Mouse (Mus musculus): ENCODE measurements around the gene Ndrg3.
"Not testable (repeated sequence)": the region's sequence is repeated elsewhere in the genome, so short reads cannot be mapped to it uniquely, and the experiment has no call there.

Gene Ndrg3

GRCm38 (mm10) chr2:156933426-156933825 is 58.4 kb downstream of the Ndrg3 start:
- DNase-seq, result no peak

DNA sequence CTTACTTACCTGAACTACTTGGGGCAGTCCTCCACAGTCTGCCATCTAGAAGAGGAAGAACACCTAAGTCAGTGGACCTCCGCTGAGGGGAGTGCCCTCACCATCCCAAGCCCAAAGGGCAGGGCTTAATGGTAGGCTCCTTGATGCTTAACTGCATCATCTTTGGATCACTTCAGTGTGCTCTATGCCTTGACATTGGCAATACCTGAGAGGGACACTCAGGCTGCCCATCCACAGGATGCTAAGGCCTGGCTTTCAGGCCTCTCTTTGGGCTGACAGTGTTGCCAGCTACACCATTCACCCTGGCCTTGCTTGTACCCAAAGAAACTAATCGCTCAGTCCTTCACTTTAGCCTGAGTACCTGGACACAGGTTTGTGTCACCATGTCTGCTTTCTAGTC is 60.4 kb downstream of the Ndrg3 start:
- DNase-seq, result no peak

GRCm38 (mm10) chr2:156930549-156930948 is 61.3 kb downstream of the Ndrg3 start:
- no peak for DNase-seq

DNA sequence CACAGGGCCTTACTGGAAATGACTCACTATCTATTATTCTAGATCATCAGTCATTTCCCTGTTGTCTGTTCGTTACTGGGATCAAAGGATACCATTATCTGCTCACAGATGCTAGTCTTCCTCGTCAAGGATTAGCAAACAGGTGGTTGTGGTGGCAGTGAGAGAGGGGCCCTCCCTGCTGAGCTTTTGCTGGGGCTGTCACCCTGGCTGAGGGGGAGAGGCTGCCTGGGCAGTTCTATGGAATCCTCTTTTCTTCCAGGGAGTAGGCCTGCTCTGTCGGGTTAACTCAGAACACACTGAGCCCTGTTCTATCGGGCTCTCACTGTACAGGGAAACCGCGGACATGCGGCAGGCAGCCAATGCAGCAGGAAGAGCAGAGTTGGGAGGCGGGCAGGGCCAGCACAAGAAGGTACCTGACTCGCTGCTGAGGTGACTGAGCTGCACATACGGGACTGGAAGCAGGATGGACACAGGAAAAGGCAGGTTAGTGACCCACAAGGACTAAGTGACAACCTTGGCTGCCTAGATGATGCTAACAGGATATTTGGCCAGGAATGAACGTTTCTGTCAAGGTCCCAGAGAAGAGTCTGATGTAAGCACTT is 62.2 kb downstream of the Ndrg3 start:
- no peak for DNase-seq

DNA sequence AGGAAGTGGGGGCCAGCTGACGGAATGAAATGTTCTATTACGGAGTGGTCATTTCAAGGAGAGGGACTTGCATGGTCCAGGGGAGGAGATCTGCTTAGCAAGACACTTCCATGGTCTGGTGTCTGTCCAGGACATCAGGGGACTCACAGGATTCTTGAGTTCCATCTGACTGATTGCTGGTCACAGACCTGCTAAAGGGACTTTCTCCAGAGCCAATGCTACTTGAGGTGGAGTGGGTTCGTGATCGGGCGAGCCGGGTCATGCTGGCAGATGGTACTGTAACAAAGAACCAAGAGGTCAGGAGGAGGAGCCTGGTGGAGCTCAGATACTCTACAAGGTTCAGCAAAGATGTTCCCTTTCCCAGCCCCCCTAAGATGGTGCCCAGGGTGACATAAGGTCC is 63.2 kb downstream of the Ndrg3 start:
- no peak for DNase-seq

DNA sequence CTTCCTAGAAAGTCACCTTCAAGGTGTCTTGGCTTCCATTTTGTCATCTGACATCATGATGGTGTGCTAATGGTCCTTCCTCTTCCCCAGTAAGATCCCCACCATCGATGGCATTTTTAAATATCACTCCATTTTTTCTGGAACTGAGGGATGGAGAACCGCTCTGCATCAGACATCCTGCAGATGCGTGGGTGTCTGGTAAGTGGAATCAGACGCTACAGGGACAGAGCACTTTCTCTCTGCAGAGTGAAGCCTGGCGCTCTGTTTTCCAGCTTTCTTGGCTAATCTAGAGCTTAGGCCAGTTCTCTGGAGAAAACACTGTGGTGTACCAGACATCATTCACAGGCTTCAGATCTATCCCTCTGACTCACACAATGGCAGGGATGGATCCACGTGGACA is 64.2 kb downstream of the Ndrg3 start:
- DNase-seq, result no peak

- not testable (repeated sequence) for DNase-seq
Observed at GRCm38 (mm10) chr2:156925611-156926010, 66.2 kb downstream of the Ndrg3 start.

GRCm38 (mm10) chr2:156925075-156925474 is 66.8 kb downstream of the Ndrg3 start:
- DNase-seq, result not testable (repeated sequence)

DNA sequence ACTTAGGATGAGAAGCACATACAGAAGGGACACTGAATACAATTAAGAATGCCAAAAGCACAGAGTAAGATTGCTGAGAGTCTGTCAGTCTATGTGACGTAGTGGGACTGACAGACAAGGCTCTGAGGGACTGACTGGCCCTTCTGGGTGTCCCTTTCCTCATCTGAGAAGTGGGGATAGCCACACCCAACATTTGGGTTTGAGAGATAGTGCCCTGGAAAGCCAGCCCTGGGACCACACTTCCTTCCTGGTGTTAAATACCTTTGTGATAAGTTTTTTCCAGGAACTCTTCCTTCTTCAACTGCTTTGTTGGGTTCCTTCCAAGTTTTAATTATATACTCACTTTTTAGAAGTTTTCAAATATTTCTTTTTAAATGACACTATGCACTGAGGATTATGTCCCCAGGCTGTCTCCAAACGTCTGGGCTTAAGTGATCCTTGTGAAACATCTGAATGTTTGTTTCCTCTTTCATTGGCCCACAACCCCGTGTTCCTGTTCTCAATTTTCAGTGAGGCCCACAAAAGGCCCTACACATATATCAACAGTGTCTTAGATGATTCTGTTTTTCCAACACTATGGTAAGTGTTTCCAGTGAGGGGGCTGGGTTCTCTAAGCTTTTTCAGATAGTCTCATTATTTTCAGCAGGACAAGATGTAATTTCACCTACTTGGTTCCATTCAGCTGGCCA is 67.5 kb downstream of the Ndrg3 start:
- DNase-seq, result no peak

DNA sequence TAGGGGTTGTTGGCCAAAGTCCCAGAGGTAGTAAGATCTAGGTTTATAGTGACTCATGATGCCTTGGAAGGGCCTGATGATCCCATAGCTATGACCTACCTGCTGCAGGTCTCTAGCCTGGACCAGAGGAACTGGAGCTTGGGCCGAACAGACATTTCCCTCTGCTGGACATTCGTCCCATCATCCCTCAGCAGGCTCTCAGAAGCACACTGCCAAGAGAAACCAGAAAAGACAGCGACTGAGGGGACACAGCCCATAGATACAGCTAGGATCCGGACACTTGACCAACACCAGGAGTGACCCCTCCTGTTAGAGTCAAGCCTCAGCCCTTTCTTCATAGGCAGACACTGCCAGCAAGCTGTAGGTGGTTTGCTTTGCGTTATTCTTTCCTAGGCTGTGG is 68.8 kb downstream of the Ndrg3 start:
- no peak for DNase-seq

DNA sequence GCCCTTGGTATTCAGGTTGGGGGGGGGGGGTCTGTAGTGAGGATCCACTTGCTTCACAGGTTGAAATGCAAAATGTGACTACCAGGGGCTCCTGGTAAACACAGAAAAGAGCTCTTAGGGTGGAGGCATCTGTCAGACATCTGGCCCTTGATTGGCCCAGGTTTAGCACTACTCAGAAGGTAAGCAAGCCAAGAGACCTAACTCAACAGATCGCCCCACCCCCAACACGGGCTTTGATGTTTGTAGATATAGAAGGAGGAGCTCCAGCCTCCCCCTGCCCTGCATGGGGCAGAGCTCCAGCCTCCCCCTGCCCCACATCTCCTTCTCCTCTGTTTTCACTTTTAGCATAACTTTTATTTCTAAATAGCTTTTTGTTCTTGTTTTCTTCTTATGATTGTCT is 72.1 kb downstream of the Ndrg3 start:
- DNase-seq, result no peak

DNA sequence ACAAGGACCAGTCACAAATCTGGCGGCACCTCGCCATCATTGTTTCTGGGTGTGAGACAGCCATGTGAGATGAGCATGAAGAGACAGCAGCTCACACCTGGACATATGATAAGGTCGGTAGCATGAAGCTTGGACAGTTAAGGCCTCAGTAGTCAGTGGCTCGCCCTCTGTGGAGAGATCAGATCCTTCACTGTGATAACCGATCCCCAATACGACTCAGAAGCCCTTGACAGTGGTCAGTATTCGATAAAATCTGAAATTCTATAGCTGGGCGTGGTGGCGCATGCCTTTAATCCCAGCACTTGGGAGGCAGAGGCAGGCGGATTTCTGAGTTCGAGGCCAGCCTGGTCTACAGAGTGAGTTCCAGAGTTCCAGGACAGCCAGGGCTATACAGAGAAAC is 72.7 kb downstream of the Ndrg3 start:
- not testable (repeated sequence) for DNase-seq

- DNase-seq, result no peak
Observed at GRCm38 (mm10) chr2:156918562-156918961, 73.3 kb downstream of the Ndrg3 start.

DNA sequence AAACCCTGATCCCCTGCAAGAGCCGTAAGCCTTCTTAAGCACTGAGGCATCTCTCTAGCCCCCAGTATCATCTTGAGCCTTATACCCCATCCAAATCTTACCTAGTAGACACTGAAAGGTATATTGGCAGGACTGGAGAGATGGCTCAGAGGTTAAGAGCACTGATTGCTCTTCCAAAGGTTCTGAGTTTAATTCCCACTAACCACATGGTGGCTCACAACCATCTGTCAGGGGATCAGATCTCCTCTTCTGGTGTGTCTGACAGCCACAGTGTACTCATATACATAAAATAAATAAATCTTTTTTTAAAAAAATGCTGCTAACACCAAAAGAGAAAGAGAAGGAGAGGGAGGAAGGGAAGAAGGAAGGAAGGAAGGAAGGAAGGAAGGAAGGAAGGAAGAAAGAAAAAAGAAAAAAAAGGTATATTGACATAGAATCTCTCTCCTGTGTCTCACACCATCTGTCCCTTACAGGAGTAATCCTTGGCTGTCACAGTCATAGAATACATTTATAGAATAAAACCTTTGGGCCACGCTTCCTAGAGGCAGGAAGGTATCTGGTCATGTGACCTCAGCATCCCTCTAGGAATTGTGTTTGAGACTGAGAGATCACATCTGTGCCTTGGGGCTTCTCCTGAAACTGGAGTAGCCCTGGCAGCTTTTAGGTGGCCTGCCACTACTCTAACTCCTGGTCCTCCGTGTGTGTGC is 75.3 kb downstream of the Ndrg3 start:
- no peak for DNase-seq

GRCm38 (mm10) chr2:156915559-156915958 is 76.3 kb downstream of the Ndrg3 start:
- DNase-seq, result no peak

DNA sequence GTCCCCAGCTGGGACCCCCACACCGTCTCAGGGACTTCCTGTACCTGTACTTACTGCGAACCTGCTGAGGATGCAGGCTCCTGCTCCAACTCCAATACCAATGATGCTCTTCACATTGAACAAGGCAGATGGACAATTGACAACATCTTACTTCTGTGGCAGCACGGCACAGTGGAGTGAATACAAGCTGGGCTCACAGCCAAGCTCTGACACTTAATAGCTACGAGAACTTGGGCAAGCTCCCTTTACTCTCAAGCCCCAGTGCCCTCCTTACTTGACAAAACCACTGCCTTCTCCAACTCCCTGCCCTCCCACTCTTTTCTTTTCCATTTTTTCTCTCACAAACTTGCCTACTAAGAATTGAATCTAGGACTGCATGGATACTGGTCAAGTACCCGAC is 78.7 kb downstream of the Ndrg3 start:
- no peak for DNase-seq

- DNase-seq, result not testable (repeated sequence)
Observed at GRCm38 (mm10) chr2:156905931-156906330, 85.9 kb downstream of the Ndrg3 start.

- DNase-seq, result peak; percentile 87
Observed at GRCm38 (mm10) chr2:156904976-156905717, 86.7 kb downstream of the Ndrg3 start.

DNA sequence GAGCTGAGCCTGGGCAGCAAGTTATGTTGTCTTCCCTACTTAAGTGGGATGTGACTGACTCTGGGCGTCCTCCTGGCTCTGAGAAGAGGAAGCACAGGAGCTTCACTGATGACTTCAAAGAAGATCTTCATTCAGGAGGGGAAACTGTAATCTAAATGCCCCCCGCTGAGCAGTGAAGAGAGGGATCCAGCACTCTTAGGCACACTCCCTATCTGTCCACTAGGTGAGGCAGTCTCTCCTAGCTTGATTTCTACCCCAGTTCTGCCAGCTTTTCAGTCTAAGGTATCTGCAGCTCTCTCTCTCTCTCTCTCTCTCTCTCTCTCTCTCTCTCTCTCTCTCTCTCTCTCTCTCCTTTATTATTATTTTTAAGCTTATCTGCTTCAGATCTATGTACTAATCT is 88.5 kb downstream of the Ndrg3 start:
- no peak for DNase-seq

DNA sequence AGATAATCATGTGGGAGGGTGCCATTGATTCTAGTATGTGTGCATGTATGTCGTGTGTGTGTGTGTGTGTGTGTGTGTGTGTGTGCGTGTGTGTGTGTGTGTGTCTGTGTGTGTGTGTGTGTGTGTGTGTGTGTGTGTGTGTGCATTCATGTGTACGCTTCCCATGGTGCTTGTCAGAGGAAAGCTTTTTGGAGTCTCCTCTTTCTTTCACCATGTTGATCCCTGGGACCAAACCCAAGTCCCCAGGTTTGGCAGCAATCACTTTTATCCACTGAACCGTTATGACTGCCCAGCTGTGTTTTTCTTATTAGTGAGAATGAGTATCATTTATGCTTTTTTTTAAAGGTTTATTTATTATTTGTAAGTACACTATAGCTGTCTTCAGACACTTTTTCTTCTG is 89.4 kb downstream of the Ndrg3 start:
- DNase-seq, result not testable (repeated sequence)

DNA sequence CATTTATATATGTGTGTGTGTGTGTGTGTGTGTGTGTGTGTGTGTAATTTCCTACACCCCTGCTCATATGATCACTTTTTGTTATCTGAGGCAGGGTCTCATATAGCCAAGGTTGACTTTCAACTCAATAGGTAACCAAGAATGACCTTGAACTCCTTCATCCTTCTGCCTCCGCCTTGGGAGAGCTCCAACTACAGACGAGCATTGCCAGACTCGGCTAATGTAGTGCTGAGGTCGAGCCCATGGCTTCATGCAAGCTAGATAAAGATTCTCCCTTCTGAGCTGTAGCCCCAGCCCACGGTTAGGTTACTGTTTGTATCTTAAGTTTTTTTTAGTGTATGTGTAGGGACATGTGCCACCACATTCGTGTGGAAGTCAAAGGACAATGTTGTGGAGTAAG is 90.0 kb downstream of the Ndrg3 start:
- DNase-seq, result no peak

DNA sequence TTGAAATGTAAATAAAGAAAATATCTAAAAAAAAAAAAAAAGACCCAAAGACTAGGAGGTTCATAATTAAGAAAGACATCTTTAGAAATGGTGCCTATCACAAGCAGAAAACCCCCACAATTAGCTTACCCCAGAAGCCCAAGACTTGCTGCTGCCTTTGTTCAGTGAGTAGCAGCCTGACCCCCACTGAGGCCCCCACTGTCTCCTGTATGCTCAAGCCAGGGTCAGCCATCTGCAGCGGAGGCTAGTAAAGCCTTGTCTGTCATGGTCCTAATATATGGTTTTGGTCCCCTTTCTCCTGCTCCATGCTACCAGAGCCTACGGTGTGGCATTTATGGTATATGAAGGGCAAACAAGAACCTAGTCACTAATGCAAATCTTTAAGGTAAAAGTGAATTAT is 90.5 kb downstream of the Ndrg3 start:
- DNase-seq, result no peak

- no peak for DNase-seq
Observed at GRCm38 (mm10) chr2:156899184-156899583, 92.7 kb downstream of the Ndrg3 start.

DNA sequence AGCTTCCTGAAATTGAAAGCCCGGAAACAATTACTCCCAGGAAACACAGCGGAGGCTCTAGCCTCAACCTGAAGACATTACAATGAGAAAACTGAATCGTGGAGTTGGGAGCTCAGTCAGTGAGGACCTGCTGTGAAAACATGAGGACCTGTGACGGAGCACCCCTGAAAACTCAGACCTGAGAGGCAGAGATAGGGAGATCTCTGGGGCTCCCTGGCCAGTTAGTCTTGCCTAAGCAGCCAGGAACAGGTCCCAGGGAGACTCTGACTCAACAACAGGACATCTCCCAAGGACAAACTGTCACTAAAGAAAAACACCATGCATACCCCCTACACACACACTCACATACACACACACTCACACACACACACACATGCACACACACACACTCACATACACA is 93.5 kb downstream of the Ndrg3 start:
- no peak for DNase-seq

Data from lung, postnatal 10 days (tissue).